Mouse (Mus musculus) stomach, postnatal 0 days (tissue): ENCODE measurements around the gene Jund.

Source experiments
- CTCF ChIP-seq: IDR thresholded peaks from 2 replicates; pipeline ENCODE4 v1.5.1; 2016; ENCODE audit warnings: antibody characterized with exemption, low read depth, mild to moderate bottlenecking, moderate library complexity
- EP300 ChIP-seq: optimal IDR thresholded peaks from 2 replicates; pipeline ENCODE3; 2016; ENCODE audit warnings: antibody characterized with exemption

- TF ChIP-seq CTCF (no peak), EP300 (no peak)
Measured at GRCm38 (mm10) chr8:70708281-70708680, 9.5 kb downstream of the Jund start.
